Mouse (Mus musculus) G1E (cell line): ENCODE measurements around the gene Rap2c.

Source experiments
- CTCF ChIP-seq: IDR thresholded peaks from 2 replicates; pipeline ENCODE4 v1.5.1; 2012; ENCODE audit warnings: low read depth, low read length, inconsistent platforms, mixed read lengths
- GATA2 ChIP-seq: IDR thresholded peaks from 2 replicates; pipeline ENCODE4 v1.6.1; 2012; ENCODE audit warnings: low read depth, low read length, inconsistent platforms, borderline replicate concordance
- POLR2AphosphoS5 ChIP-seq: IDR thresholded peaks from 2 replicates; pipeline ENCODE4 v1.6.1; 2012; ENCODE audit warnings: low read depth, low read length, inconsistent platforms; ENCODE audit not compliant: insufficient replicate concordance
- TAL1 ChIP-seq: conservative IDR thresholded peaks from 2 replicates; pipeline ENCODE4 v1.6.1; 2012; ENCODE audit warnings: low read depth, low read length, inconsistent platforms, mixed read lengths

GRCm38 (mm10) chrX:51012280-51012679 is 5.5 kb downstream of the Rap2c start:
- no peak for TF ChIP-seq CTCF
- TF ChIP-seq POLR2AphosphoS5 = no peak
- TF ChIP-seq TAL1 = no peak
- TF ChIP-seq GATA2 = no peak
